Mouse (Mus musculus): ENCODE data around the gene Nosip.
"Not testable (repeated sequence)": the region's sequence is repeated elsewhere in the genome, so short reads cannot be mapped to it uniquely, and the experiment has no call there.

Nosip gene

GRCm38 (mm10) chr7:45119780-45120709 is 57.8 kb downstream of the Nosip start:
- Histone ChIP-seq H3K27me3 (ENCODE audit: control insufficient read depth, insufficient read depth, low read length, poor library complexity, severe bottlenecking) (no peaks in the 10 kb centered on the region), H3K36me3 (ENCODE audit: control insufficient read depth, insufficient read depth, low read length, poor library complexity, severe bottlenecking) (peaks cover 3% of the 10 kb centered on the region; the same call in 1 of the 2 replicates)
- DNase-seq (ENCODE audit: low read depth, low spot score) = peak; percentile 55

GRCm38 (mm10) chr7:45121404-45121803 is 59.2 kb downstream of the Nosip start:
- H3K27me3 ChIP-seq (ENCODE audit: control insufficient read depth, insufficient read depth, low read length, poor library complexity, severe bottlenecking) = no peaks in the 10 kb centered on the region
- H3K36me3 ChIP-seq (ENCODE audit: control insufficient read depth, insufficient read depth, low read length, poor library complexity, severe bottlenecking) = peaks cover 9% of the 10 kb centered on the region
- DNase-seq (ENCODE audit: low read depth, low spot score) = peak; percentile 85

DNA sequence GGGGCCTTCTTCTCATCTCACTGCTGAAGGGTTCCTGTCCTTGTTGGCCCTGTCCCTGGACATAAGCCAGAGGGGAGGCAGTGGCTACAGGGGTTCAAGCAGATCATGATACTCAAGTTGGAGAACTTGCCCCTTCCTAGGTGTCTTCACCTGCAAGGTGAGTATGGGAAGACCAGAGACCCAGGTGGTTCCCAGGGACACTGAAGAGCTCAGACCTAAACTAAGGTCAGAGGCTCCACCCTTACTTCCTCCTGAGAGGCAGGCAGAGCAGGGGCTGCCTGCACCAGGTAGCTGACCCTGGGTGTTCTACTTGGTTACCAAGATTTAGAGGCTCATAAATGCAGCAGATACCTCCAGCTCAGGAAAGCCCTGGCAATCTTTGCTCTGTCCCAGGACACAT is 59.7 kb downstream of the Nosip start:
- H3K36me3 ChIP-seq (ENCODE audit: control insufficient read depth, insufficient read depth, low read length, poor library complexity, severe bottlenecking) = peaks cover 13% of the 10 kb centered on the region
- H3K27me3 ChIP-seq (ENCODE audit: control insufficient read depth, insufficient read depth, low read length, poor library complexity, severe bottlenecking) = no peaks in the 10 kb centered on the region
- DNase-seq (ENCODE audit: low read depth, low spot score) = no peak

DNA sequence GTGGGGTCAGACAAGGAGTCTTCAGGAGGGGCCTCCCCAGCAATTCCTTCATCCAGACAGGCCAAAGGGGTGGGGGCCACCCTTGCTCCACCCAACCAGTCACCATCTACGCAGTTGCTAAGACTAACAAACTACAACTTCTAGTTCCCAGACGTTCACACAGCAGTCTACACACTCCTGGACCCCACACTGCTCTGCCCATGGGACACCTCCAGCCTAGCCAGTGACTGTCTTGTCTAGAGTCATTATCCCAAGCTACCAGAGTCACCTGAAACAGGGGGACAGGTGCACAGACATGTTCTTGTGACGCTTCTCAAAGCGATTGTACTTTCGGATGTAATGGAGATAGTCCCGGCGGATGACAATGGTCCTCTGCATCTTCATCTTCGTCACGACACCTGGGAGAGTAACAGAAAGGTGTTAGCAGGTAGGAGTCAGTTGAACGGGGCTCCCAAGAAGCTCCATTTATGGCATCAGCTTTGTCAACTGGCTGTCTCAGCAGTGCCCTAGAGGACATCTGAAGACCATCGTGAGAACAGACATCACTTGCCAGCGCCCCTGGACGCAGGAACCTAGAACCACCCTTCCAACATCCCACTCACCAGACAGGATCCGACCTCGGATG is 60.4 kb downstream of the Nosip start:
- Histone ChIP-seq H3K27me3 (ENCODE audit: control insufficient read depth, insufficient read depth, low read length, poor library complexity, severe bottlenecking) (no peaks in the 10 kb centered on the region), H3K36me3 (ENCODE audit: control insufficient read depth, insufficient read depth, low read length, poor library complexity, severe bottlenecking) (peaks cover 13% of the 10 kb centered on the region)
- DNase-seq (ENCODE audit: low read depth, low spot score) = no peak

- H3K36me3 ChIP-seq (ENCODE audit: control insufficient read depth, insufficient read depth, low read length, poor library complexity, severe bottlenecking) = peaks cover 13% of the 10 kb centered on the region
- peak; percentile 62 for DNase-seq (ENCODE audit: low read depth, low spot score)
- no peaks in the 10 kb centered on the region for H3K27me3 ChIP-seq (ENCODE audit: control insufficient read depth, insufficient read depth, low read length, poor library complexity, severe bottlenecking)
Measured at GRCm38 (mm10) chr7:45123186-45123570, 60.9 kb downstream of the Nosip start.

- H3K36me3 ChIP-seq (ENCODE audit: control insufficient read depth, insufficient read depth, low read length, poor library complexity, severe bottlenecking) = peaks cover 13% of the 10 kb centered on the region
- no peaks in the 10 kb centered on the region for H3K27me3 ChIP-seq (ENCODE audit: control insufficient read depth, insufficient read depth, low read length, poor library complexity, severe bottlenecking)
- DNase-seq (ENCODE audit: low read depth, low spot score) = peak; percentile 100
Measured at GRCm38 (mm10) chr7:45124224-45125143, 62.3 kb downstream of the Nosip start, which contains the start of gene Rps11. Gene Rps11, minus strand, starts transcription at chr7:45124439.

- H3K36me3 ChIP-seq (ENCODE audit: control insufficient read depth, insufficient read depth, low read length, poor library complexity, severe bottlenecking) = peaks cover 13% of the 10 kb centered on the region
- no peak for DNase-seq (ENCODE audit: low read depth, low spot score)
- H3K27me3 ChIP-seq (ENCODE audit: control insufficient read depth, insufficient read depth, low read length, poor library complexity, severe bottlenecking) = no peaks in the 10 kb centered on the region
Measured at GRCm38 (mm10) chr7:45125144-45125600, 62.9 kb downstream of the Nosip start.

DNA sequence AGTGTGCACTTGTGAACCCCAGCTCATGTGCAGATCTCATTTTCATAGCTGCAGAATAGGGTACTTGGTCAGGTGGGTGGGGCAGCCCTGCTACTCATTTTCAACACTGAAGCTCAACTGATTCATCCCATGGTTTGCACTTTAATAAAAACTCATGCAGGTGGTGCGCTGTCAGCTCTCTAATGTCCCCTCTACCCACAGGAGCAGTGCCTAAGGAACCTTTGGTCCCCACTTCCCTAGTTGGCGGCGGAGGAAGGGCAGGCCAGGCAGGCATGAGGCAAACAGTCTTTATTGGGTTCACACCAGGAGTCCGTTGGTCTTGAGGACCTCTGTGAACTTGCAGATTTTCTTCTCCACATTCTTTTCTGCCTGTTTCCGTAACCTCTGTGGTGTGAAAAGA is 63.4 kb downstream of the Nosip start:
- H3K36me3 ChIP-seq (ENCODE audit: control insufficient read depth, insufficient read depth, low read length, poor library complexity, severe bottlenecking) = peaks cover 13% of the 10 kb centered on the region
- H3K27me3 ChIP-seq (ENCODE audit: control insufficient read depth, insufficient read depth, low read length, poor library complexity, severe bottlenecking); DNase-seq (ENCODE audit: low read depth, low spot score): not testable (repeated sequence)

DNA sequence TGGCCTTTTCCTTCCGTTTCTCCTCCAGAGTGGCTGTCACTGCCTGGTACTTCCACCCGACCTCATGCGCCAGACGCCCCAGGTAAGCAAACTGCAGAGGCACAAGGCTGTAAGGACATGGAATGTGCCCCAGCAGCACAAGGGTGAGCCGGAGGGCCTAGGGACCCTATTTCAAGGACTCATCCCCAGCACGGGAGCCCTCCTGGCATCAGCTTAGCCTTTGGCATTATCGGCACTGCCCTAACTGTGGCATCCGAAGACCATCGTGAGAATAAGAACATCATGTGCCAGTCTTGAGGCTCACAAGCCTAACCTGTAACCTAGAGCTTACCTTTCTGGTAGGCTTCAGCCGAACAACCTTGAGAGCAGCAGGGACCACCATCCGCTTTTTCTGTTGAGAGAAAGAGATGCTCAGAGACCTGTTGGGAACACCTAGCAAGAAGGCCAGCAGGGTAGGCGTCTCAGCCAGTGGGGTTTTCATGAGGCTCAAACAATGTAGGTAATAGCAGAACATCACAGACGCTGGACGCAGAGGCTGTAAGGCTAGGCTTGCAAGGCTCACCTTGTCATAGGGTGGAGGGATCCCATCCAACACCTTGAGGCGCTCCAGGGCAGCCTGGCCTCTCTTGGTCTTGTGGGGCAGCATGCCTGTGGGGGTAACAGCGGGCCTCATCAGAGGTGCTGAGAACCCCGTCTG is 64.1 kb downstream of the Nosip start:
- no peak for DNase-seq (ENCODE audit: low read depth, low spot score)
- Histone ChIP-seq H3K36me3 (ENCODE audit: control insufficient read depth, insufficient read depth, low read length, poor library complexity, severe bottlenecking) (peaks cover 13% of the 10 kb centered on the region), H3K27me3 (ENCODE audit: control insufficient read depth, insufficient read depth, low read length, poor library complexity, severe bottlenecking) (no peaks in the 10 kb centered on the region)

GRCm38 (mm10) chr7:45126844-45127699 is 64.8 kb downstream of the Nosip start:
- no peaks in the 10 kb centered on the region for H3K27me3 ChIP-seq (ENCODE audit: control insufficient read depth, insufficient read depth, low read length, poor library complexity, severe bottlenecking)
- no peak for DNase-seq (ENCODE audit: low read depth, low spot score)
- H3K36me3 ChIP-seq (ENCODE audit: control insufficient read depth, insufficient read depth, low read length, poor library complexity, severe bottlenecking) = peaks cover 13% of the 10 kb centered on the region

All from splenic B cell, adult 2 months (primary cell).